Mouse (Mus musculus) granulocyte monocyte progenitor cell, adult 5-6 weeks (primary cell): Measurements from ENCODE around the gene Nkain4. TPM values are rescaled to one million over a fixed set of nuclear protein-coding genes. Genes with fewer than 3 reads are reported as not detected.

Experiments
- ATAC-seq: replicated peaks from 2 replicates; pipeline ENCODE4 v1.8.0; 2016; ENCODE audit warnings: mild to moderate bottlenecking, moderate TSS enrichment, inconsistent platforms; ENCODE audit not compliant: poor library complexity, severe bottlenecking
- total RNA-seq, 2 experiments: library from RNA; stranded (forward) in 1 of 2; stranded (reverse) in 1 of 2; fragments of 200-712, 200-1000 nt in 1 of 2; fragments of >200 nt in 1 of 2; fragmentation: Nextera tagmentation in 1 of 2; gene quantifications; 2 replicates each; pipeline ENCODE4 v1.2.3; 2014 to 2017

The Nkain4 gene
- total RNA-seq, 2 experiments from 2014 or later, result not detected

- ATAC-seq, result no peak
Observed at GRCm38 (mm10) chr2:180895321-180895720, 59.2 kb downstream of the Nkain4 start.

GRCm38 (mm10) chr2:180894734-180895133, 59.8 kb downstream of the Nkain4 start:
- peak; percentile 79 for ATAC-seq

- ATAC-seq, result peak; percentile 70
Observed at GRCm38 (mm10) chr2:180894029-180894623, 60.4 kb downstream of the Nkain4 start.

- ATAC-seq, result no peak
Observed at GRCm38 (mm10) chr2:180893537-180894028, 60.9 kb downstream of the Nkain4 start.

- no peak for ATAC-seq
Observed at GRCm38 (mm10) chr2:180892841-180893521, 61.5 kb downstream of the Nkain4 start.

GRCm38 (mm10) chr2:180891835-180892323, 62.6 kb downstream of the Nkain4 start:
- no peak for ATAC-seq

- ATAC-seq, result no peak
Observed at GRCm38 (mm10) chr2:180891075-180891834, 63.2 kb downstream of the Nkain4 start.

GRCm38 (mm10) chr2:180890422-180891074, 64.0 kb downstream of the Nkain4 start:
- no peak for ATAC-seq

GRCm38 (mm10) chr2:180889921-180890280, 64.6 kb downstream of the Nkain4 start:
- ATAC-seq, result no peak

- no peak for ATAC-seq
Observed at GRCm38 (mm10) chr2:180889271-180889920, 65.1 kb downstream of the Nkain4 start.

GRCm38 (mm10) chr2:180885270-180885669, 69.2 kb downstream of the Nkain4 start:
- no peak for ATAC-seq

Other genes starting within 250 kb of the Nkain4 start
- gene Dido1, start 244.7 kb downstream of the Nkain4 start, total RNA-seq (2014; fragmentation: Nextera tagmentation), result 44.8 and 57.8 TPM in 2 replicates
- 48.5 and 51.3 TPM in 2 replicates for gene Dido1, start 244.7 kb downstream of the Nkain4 start, total RNA-seq (2017)
- gene Gid8, start 244.6 kb downstream of the Nkain4 start, total RNA-seq (2014; fragmentation: Nextera tagmentation), result 50.9 and 61.5 TPM in 2 replicates
- gene Gid8, start 244.6 kb downstream of the Nkain4 start, total RNA-seq (2017), result 58.6 and 64.3 TPM in 2 replicates
- 19.4 and 21.5 TPM in 2 replicates for gene Slc17a9, start 229.4 kb downstream of the Nkain4 start, total RNA-seq (2014; fragmentation: Nextera tagmentation)
- gene Slc17a9, start 229.4 kb downstream of the Nkain4 start, total RNA-seq (2017), result 6.5 and 9.0 TPM in 2 replicates
- gene Bhlhe23, start 177.8 kb downstream of the Nkain4 start, total RNA-seq (2014; fragmentation: Nextera tagmentation), result not detected in 2 replicates
- not detected in 2 replicates for gene Bhlhe23, start 177.8 kb downstream of the Nkain4 start, total RNA-seq (2017)
- gene Ythdf1, start 33.8 kb downstream of the Nkain4 start, total RNA-seq (2014; fragmentation: Nextera tagmentation), result 46.7 and 63.6 TPM in 2 replicates
- gene Ythdf1, start 33.8 kb downstream of the Nkain4 start, total RNA-seq (2017), result 34.0 and 35.8 TPM in 2 replicates
- gene Birc7, start 25.7 kb downstream of the Nkain4 start, total RNA-seq (2014; fragmentation: Nextera tagmentation), result not detected in 2 replicates
- gene Birc7, start 25.7 kb downstream of the Nkain4 start, total RNA-seq (2017), result not detected in 2 replicates
- gene Arfgap1, start 12.5 kb upstream of the Nkain4 start, total RNA-seq (2014; fragmentation: Nextera tagmentation), result 27.5 and 31.3 TPM in 2 replicates
- 28.1 and 30.1 TPM in 2 replicates for gene Arfgap1, start 12.5 kb upstream of the Nkain4 start, total RNA-seq (2017)
- 1.6 TPM in 1 of 2 replicates, not detected in the other for gene Col20a1, start 31.8 kb upstream of the Nkain4 start, total RNA-seq (2014; fragmentation: Nextera tagmentation)
- gene Col20a1, start 31.8 kb upstream of the Nkain4 start, total RNA-seq (2017), result 0.04 TPM in 1 of 2 replicates, not detected in the other
- not detected in 2 replicates for gene Chrna4, start 88.8 kb upstream of the Nkain4 start, total RNA-seq (2014; fragmentation: Nextera tagmentation)
- gene Chrna4, start 88.8 kb upstream of the Nkain4 start, total RNA-seq (2017), result not detected in 2 replicates
- not detected in 2 replicates for gene Kcnq2, start 180.6 kb upstream of the Nkain4 start, total RNA-seq (2014; fragmentation: Nextera tagmentation)
- gene Kcnq2, start 180.6 kb upstream of the Nkain4 start, total RNA-seq (2017), result not detected in 2 replicates
- not detected in 2 replicates for gene Eef1a2, start 202.3 kb upstream of the Nkain4 start, total RNA-seq (2014; fragmentation: Nextera tagmentation)
- gene Eef1a2, start 202.3 kb upstream of the Nkain4 start, total RNA-seq (2017), result not detected in 2 replicates
- 82.3 and 90.4 TPM in 2 replicates for gene Ppdpf, start 232.5 kb upstream of the Nkain4 start, total RNA-seq (2014; fragmentation: Nextera tagmentation)
- 70.3 and 77.7 TPM in 2 replicates for gene Ppdpf, start 232.5 kb upstream of the Nkain4 start, total RNA-seq (2017)
- gene Ptk6, start 248.1 kb upstream of the Nkain4 start, total RNA-seq (2014; fragmentation: Nextera tagmentation), result not detected in 2 replicates
- gene Ptk6, start 248.1 kb upstream of the Nkain4 start, total RNA-seq (2017), result not detected in 2 replicates